ENCODE assay signal across 8 mouse cellular contexts in genomic region chr2:148872860-148873259, GRCm38 (mm10). TPM values are rescaled to one million over a fixed set of nuclear protein-coding genes. Genes with fewer than 3 reads are reported as not detected.
DNase-seq lines count a peak whose midpoint lies in the region; TF ChIP-seq lines count a peak whose summit lies in the region.

No protein-coding gene starts in this region.

- 64% methylated on average over 4 of the region's 4 CpGs for WGBS in cerebellum, adult 2 months
- 93% methylated on average over 4 of the region's 4 CpGs for WGBS in macrophage (ENCODE audit: missing documents)

- H3K36me3 ChIP-seq in macrophage (ENCODE audit: inconsistent target), result peaks cover 11% of the 10 kb centered on the region; the same call in 1 of the 2 replicates

- H3K4me1 ChIP-seq in cerebellum, adult 2 months (ENCODE audit: control insufficient read depth, insufficient read depth, low read length), result no peaks in the 10 kb centered on the region

- intact Hi-C loops in heart, postnatal 10 days (cut with DNase I), result loop anchor here (10.0 kb wide), 1 partner anchor 188 kb away; the partner anchor contains the start of gene Gzf1

- no peak for DNase-seq in cerebellum, adult 2 months
- DNase-seq in cerebellum, postnatal 36 days, result no peak
- DNase-seq in brain, adult 2 months (ENCODE audit: low read depth, low spot score), result peak; percentile 69
- DNase-seq in heart, postnatal 10 days, result peak; percentile 60 to 61
- DNase-seq in embryo, embryonic 9.5 days (ENCODE audit: extremely low spot score), result no peak
- no peak for DNase-seq in cerebellum, postnatal 25 days
- no peak for DNase-seq in thymus, postnatal 4 days

- H3K27me3 ChIP-seq in cerebellum, adult 2 months (ENCODE audit: control insufficient read depth, insufficient read depth, low read length), result no peaks in the 10 kb centered on the region

- TF ChIP-seq CTCF in cerebellum, adult 2 months (IDR thresholded peaks at IDR 0.05; ENCODE audit: borderline replicate concordance, insufficient read depth, low read depth, low read length), result no peak

- H3K79me2 ChIP-seq in macrophage (ENCODE audit: inconsistent target), result peaks cover 34% of the 10 kb centered on the region

- no peak overlapping the region; the same call in 1 of the 2 replicates for H3K27ac ChIP-seq in cerebellum, adult 2 months (ENCODE audit: insufficient read depth, low read length)
- H3K27ac ChIP-seq in macrophage, result peak overlapping the region; percentile 98

- no peak for TF ChIP-seq POLR2A in cerebellum, adult 2 months (IDR thresholded peaks at IDR 0.05; ENCODE audit: borderline replicate concordance, insufficient read depth, low read length)

- peak overlapping the region; percentile 10 for H3K4me3 ChIP-seq in cerebellum, adult 2 months (replicated peaks; ENCODE audit: insufficient read depth, low read depth, low read length)
- H3K4me3 ChIP-seq in macrophage (ENCODE audit: inconsistent target), result peak overlapping the region; percentile 98; the same call in 1 of the 2 replicates

RNA-seq across cellular contexts. Expression of gene Cst3, which starts 2.6 kb away (rescaled TPM):
- polyA plus RNA-seq in cerebellum, adult 2 months (2012; rRNA removed), result 1,975 and 2,220 TPM in 2 replicates
- total RNA-seq in heart, postnatal 10 days (2021), result 100 to 1,000 TPM; 775 to 820 TPM
- total RNA-seq in macrophage (2018; cell fraction: chromatin; rRNA removed), result 100 to 1,000 TPM in 1 of 26 experiments, 10 to 100 TPM in 24, 1 to 10 TPM in 1; 7.2 to 114 (median 16.0) TPM
- total RNA-seq in macrophage (2018; cell fraction: cytosol; rRNA removed), result 1,000 to 10,000 TPM in 10 of 26 experiments, 100 to 1,000 TPM in 16; 631 to 1,264 (median 852) TPM
- total RNA-seq in macrophage (2018; cell fraction: nucleus; rRNA removed), result 100 to 1,000 TPM in 25 of 26 experiments, 10 to 100 TPM in 1; 82.5 to 379 (median 261) TPM
- 941 to 1,840 TPM (median 1,489 TPM) in 3 replicates for polyA plus RNA-seq in macrophage (2018)

RNA-seq across cellular contexts. Expression of gene 9230104L09Rik, which starts 8.0 kb away (rescaled TPM):
- polyA plus RNA-seq in cerebellum, adult 2 months (2012; rRNA removed), result not detected in 2 replicates
- total RNA-seq in heart, postnatal 10 days (2021), result under 1 TPM in 1 of 2 experiments, not detected in 1; 0.43 TPM
- not detected for total RNA-seq in macrophage (2018; cell fraction: chromatin; rRNA removed)
- total RNA-seq in macrophage (2018; cell fraction: cytosol; rRNA removed), result not detected
- total RNA-seq in macrophage (2018; cell fraction: nucleus; rRNA removed), result not detected
- polyA plus RNA-seq in macrophage (2018), result not detected in 3 replicates

RNA-seq across cellular contexts. Expression of gene Cst9, which starts 37.9 kb away (rescaled TPM):
- polyA plus RNA-seq in cerebellum, adult 2 months (2012; rRNA removed), result not detected in 2 replicates
- 1 to 10 TPM; 2.3 to 4.0 TPM for total RNA-seq in heart, postnatal 10 days (2021)
- not detected for total RNA-seq in macrophage (2018; cell fraction: chromatin; rRNA removed)
- total RNA-seq in macrophage (2018; cell fraction: cytosol; rRNA removed), result not detected
- not detected for total RNA-seq in macrophage (2018; cell fraction: nucleus; rRNA removed)
- polyA plus RNA-seq in macrophage (2018), result not detected in 3 replicates

RNA-seq across cellular contexts. Expression of gene Cst13, which starts 53.0 kb away (rescaled TPM):
- polyA plus RNA-seq in cerebellum, adult 2 months (2012; rRNA removed), result not detected in 2 replicates
- not detected for total RNA-seq in heart, postnatal 10 days (2021)
- total RNA-seq in macrophage (2018; cell fraction: chromatin; rRNA removed), result not detected
- not detected for total RNA-seq in macrophage (2018; cell fraction: cytosol; rRNA removed)
- not detected for total RNA-seq in macrophage (2018; cell fraction: nucleus; rRNA removed)
- polyA plus RNA-seq in macrophage (2018), result not detected in 3 replicates

Comparison
In these comparisons a context has a peak if more than half of its experiments do, and no peak if none do; other contexts are left out.
1. DNase-seq: peak in brain, adult 2 months (single experiment) and heart, postnatal 10 days (2 of 2); none in cerebellum, adult 2 months (0 of 2), cerebellum, postnatal 36 days (0 of 2), embryo, embryonic 9.5 days (single experiment), cerebellum, postnatal 25 days (0 of 2) and thymus, postnatal 4 days (single experiment).